Mouse (Mus musculus) bone marrow, adult 2 months (tissue): Measurements from ENCODE around the gene Lrmda. TPM values are rescaled to one million over a fixed set of nuclear protein-coding genes. Genes with fewer than 3 reads are reported as not detected.
"Not testable (repeated sequence)": the region's sequence is repeated elsewhere in the genome, so short reads cannot be mapped to it uniquely, and the experiment has no call there.

Experiments used
- H3K27ac ChIP-seq: fragments of 200-500 bp; 2 replicates; pipeline ENCODE4 v1.5.1; 2012; ENCODE audit warnings: low read depth, mild to moderate bottlenecking, control low read depth, inconsistent platforms, low read length; ENCODE audit not compliant: control insufficient read depth, poor library complexity, insufficient read depth
- H3K4me1 ChIP-seq: fragments of 200-500 bp; 2 replicates; pipeline ENCODE4 v1.6.1; 2011; ENCODE audit warnings: low read length; ENCODE audit not compliant: control insufficient read depth, insufficient read depth
- H3K4me3 ChIP-seq: fragments of 200-500 bp; replicated peaks from 2 replicates; pipeline ENCODE3; 2011; ENCODE audit warnings: mild to moderate bottlenecking, low read depth, low read length, control low read depth; ENCODE audit not compliant: control insufficient read depth
- CTCF ChIP-seq: fragments of 200-500 bp; IDR thresholded peaks from 2 replicates; pipeline ENCODE4 v1.5.1; 2011; ENCODE audit warnings: low read length, control low read depth; ENCODE audit not compliant: control insufficient read depth, insufficient read depth
- POLR2A ChIP-seq: fragments of 200-500 bp; IDR thresholded peaks from 2 replicates; pipeline ENCODE4 v1.6.1; 2011; ENCODE audit warnings: low read depth, mild to moderate bottlenecking, control low read depth, low read length, borderline replicate concordance; ENCODE audit not compliant: control insufficient read depth
- WGBS: fragments of 180-500 bp; shearing (Covaris S2); methylation state at CpG from one replicate; pipeline ENCODE4 v1.1.7; 2018; 5-methylcytosine and 5-hydroxymethylcytosine counted together
- polyA plus RNA-seq: library from polyadenylated mRNA; stranded (reverse); fragments of >200 nt; gene quantifications from 2 replicates; pipeline ENCODE4 v1.2.4, GENCODE M21; 2011; ENCODE audit warnings: low replicate concordance; ENCODE audit not compliant: missing spikeins, insufficient read depth, insufficient read length

The Lrmda gene
- polyA plus RNA-seq, 1 experiment: 3.8 TPM

- H3K4me1 ChIP-seq: no peaks in the 10 kb centered on the region; the same call in 1 of the 2 replicates
- no peak overlapping the region for H3K27ac ChIP-seq
- H3K4me3 ChIP-seq: no peak overlapping the region
- TF ChIP-seq CTCF: no peak
- TF ChIP-seq POLR2A: no peak
- WGBS: 10% methylated on average over 15 of the region's 15 CpGs
These were observed 764.0 kb downstream of the Lrmda start for GRCm38 (mm10) chr14:22783211-22784161.

DNA sequence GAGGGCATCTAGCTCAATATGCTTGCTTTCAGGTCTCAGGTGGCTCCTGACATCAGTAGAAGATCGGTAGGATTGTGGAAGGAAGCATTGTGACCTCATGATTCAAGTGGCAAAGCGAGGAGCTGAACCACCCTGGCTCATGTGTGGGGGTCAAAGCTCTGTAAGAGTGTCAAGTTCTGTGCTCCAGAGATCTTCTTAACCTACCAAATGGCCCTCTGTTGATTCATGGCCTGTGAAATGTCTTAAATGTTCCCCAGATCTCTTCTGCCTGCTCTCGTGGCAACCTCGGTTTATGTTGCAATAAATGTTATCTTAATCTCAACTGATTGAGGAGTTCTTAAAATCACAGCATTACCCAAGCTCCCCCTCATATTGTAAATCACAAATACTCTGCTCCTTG is 780.5 kb downstream of the Lrmda start:
- Histone ChIP-seq H3K4me1 (no peaks in the 10 kb centered on the region; the same call in 1 of the 2 replicates), H3K4me3 (no peak overlapping the region), H3K27ac (no peak overlapping the region)
- WGBS: 47% methylated on average over 4 of the region's 4 CpGs
- TF ChIP-seq POLR2A (no peak), CTCF (no peak)

DNA sequence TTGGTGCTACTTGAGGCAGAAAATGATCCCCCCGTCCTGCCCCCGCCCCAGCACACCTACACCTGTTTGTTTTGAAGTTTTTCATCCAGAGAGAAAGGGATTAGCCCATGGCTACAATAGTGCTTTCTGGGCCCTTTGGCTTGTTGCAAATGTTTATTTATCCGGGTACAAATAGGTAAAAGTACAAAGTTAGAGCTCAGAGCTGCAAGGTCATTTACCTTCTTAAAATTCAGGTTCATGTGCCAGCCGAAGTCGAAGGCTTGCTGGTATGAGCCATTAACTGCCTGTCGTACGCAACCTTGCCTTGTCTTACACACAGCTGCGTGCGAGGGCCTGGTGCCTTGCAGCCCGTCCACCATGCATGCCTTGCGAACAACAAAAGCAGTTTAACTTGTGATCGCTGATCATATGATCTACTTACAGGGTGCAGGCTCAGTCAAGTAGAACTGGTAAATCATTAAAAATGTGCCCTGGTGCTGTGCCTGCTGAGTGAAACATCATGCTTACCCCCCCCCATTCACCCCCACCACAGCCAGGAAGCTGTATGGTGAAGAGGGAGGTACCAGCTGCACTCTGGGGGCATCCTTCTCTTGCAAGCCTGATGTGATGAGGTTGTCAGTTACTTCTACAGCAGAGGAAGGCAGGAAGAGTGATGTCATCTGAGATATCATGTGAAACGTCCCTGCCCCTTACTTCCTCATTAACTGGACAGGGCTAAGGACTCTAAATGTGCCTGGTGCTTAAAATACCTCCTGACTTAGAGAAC is 781.5 kb downstream of the Lrmda start:
- H3K27ac ChIP-seq: no peak overlapping the region
- no peak overlapping the region for H3K4me3 ChIP-seq
- TF ChIP-seq CTCF (no peak), POLR2A (no peak)
- no peaks in the 10 kb centered on the region; the same call in 1 of the 2 replicates for H3K4me1 ChIP-seq
- 61% methylated on average over 13 of the region's 13 CpGs for WGBS

DNA sequence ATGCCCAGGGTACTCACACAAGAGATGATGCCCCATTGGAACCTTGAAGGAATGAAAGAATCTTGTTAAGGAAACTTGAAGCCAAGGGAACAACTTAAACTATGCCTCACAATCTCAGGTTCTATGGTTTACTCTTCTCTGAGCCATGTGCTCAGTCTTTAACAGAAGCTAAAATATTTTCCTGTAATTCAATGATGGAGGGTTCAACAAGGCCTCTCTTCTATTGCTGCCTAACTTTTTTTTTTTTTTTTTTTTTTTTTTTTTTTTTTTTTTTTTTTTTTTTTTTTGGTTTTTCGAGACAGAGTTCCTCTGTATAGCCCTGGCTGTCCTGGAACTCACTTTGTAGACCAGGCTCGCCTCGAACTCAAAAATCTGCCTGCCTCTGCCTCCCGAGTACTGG is 782.2 kb downstream of the Lrmda start:
- WGBS: 53% methylated on average over 4 of the region's 4 CpGs
- H3K4me3 ChIP-seq, H3K27ac ChIP-seq, H3K4me1 ChIP-seq: not testable (repeated sequence)

GRCm38 (mm10) chr14:22807324-22807723 is 787.8 kb downstream of the Lrmda start:
- Histone ChIP-seq H3K4me1 (no peaks in the 10 kb centered on the region), H3K4me3 (no peak overlapping the region), H3K27ac (no peak overlapping the region)
- TF ChIP-seq POLR2A: no peak
- 49% methylated on average over 3 of the region's 3 CpGs for WGBS

GRCm38 (mm10) chr14:22807726-22808594 is 788.4 kb downstream of the Lrmda start:
- TF ChIP-seq CTCF (peak; percentile 22; the same call in 1 of the 2 replicates), POLR2A (no peak)
- WGBS: 9% methylated on average over 20 of the region's 20 CpGs
- H3K27ac ChIP-seq: no peak overlapping the region
- no peaks in the 10 kb centered on the region for H3K4me1 ChIP-seq
- H3K4me3 ChIP-seq: no peak overlapping the region

DNA sequence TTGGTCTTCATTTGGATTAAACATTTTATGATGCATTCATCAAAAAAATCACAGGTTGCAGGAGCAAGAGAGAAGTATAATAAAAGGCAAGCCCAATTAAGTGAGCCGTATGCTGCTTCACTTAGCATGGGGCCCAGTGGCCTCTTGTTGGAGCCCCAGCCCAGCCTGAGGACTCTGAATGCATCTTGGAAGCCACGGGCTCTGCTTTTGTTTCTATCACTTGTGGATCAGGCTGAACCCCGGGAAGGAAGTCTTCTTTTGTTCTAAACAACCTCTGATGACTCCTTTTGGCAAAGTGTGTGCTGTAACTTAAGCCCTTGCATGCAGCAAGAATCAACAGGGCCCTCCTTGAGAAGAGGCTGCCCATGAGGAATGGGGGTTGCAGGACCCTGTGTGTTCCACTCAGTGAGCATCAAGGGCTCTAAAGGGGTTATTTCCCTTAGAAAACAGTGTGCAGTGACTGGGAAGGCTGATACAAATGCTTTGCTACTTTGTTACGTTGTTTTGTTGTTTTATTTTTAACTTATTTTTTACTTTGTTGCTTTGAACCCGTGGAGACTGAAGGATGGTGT is 789.2 kb downstream of the Lrmda start:
- TF ChIP-seq CTCF (no peak), POLR2A (no peak)
- H3K27ac ChIP-seq: no peak overlapping the region
- no peaks in the 10 kb centered on the region for H3K4me1 ChIP-seq
- no peak overlapping the region for H3K4me3 ChIP-seq
- WGBS: 46% methylated on average over 5 of the region's 5 CpGs
